Mouse (Mus musculus) erythroblast, embryonic 14.5 days (primary cell): ENCODE results near the gene Cept1.

Experiments
- GATA1 ChIP-seq: IDR thresholded peaks from 2 replicates; pipeline ENCODE4 v1.6.1; 2012; ENCODE audit warnings: low read length, inconsistent platforms, mixed read lengths
- TAL1 ChIP-seq: IDR thresholded peaks from 3 replicates; pipeline ENCODE4 v1.6.1; 2012; ENCODE audit warnings: low read length, inconsistent platforms, mixed read lengths

DNA sequence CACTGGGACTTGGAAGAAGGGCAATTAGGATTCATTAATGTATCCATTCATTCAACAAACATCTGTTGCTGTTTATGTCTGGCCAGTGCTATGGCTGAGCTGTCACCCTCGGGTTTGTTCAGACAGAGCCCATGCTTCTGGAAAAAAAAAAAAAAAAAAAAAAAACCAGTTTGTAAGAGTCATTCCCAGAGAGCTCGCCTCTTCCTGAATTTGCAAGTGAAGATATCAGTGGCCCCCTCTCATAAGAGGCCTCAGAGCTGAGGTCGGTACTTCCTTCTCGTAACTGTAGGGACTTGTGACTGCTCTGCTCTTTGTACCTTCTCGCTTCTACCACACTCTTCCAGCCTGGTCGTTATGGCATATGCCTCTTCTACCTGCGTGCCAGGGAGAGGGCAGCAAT, 64.3 kb downstream of the Cept1 start:
- no peak for TF ChIP-seq GATA1
- TF ChIP-seq TAL1, result no peak
